Mouse (Mus musculus) fat pad, adult 2 months (tissue): ENCODE results near the gene Gm7879.

Experiments used
- DNase-seq: peaks from one replicate; pipeline ENCODE4 v3.0.0-alpha.2; 2011; ENCODE audit warnings: low read depth, low spot score; ENCODE audit errors: extremely low read depth

The Gm7879 gene

DNA sequence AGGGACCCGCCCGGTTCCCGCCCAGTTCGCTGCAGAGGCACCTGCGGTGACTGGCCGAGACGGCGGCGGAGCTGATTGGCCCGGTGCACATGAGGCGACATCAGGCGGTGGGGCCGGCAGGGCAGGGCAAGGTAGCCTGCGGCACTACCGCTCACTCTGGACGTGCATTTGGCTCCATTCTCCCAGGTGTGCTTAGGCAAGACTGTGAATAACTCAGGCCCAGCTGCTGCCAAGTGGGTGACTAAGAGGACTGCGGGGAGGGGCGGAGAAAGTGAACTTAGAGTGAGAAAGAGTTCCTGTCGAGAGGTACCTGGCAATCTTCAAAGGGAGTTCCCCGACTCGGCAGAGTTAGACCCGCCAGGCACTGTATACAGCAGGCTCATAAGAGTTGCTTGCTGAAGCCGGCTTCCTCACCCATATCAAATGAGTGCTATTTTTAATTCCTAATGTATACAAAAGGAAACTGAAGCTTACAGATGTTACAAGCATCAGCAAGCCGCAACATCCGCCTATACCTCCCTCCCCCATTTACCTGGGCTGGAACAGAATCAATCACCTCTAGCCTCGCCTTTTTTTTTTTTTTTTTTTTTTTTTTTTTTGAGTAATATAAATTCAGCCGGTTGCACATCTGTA is 35.3 kb downstream of the Gm7879 start:
- DNase-seq: peak; percentile 98

DNA sequence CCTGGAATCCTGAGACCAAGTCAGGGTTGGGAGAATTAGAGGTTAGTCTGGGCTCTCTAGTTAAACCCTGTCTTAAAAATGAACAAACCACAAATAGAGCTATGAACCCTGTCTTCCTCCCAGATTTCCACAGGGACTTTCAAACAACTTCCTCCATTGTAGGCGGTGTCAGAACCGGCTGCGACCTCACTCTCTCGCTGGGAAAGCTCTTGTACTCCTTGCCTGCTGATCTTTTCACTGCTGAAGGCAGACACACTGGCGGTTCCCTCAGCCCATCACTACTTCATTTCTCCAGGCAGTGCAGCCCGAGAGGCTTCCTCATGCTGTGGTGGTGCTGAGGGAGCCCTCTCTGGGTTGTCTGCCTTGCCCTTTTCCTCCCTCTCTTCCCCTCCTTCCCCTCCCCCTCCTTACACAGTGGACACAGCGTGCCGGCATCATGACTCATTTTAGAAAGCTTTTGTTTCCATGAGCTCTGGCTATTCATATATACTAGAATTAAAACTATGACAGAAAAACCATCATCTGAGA is 35.9 kb downstream of the Gm7879 start:
- DNase-seq: peak; percentile 78

DNA sequence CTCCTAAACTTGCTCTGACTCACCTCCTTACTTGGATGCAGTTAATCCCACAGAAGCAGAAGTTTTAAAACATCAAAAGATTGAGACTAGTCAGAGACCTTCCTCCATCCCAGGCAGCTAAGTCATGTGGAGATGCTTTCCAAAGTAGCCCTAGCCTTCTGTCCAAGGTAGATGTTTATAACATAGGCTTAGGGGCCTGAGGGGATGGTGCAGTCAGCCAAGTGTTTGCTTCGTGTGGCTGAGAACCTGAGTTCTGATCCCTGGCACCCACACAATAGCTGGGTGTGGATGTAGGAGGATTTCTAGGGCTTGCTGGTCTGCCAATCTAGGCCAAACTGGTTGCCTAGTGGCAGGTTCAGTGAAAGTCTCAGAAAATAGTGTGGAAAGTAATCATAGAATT is 40.3 kb downstream of the Gm7879 start:
- DNase-seq: peak; percentile 89

DNA sequence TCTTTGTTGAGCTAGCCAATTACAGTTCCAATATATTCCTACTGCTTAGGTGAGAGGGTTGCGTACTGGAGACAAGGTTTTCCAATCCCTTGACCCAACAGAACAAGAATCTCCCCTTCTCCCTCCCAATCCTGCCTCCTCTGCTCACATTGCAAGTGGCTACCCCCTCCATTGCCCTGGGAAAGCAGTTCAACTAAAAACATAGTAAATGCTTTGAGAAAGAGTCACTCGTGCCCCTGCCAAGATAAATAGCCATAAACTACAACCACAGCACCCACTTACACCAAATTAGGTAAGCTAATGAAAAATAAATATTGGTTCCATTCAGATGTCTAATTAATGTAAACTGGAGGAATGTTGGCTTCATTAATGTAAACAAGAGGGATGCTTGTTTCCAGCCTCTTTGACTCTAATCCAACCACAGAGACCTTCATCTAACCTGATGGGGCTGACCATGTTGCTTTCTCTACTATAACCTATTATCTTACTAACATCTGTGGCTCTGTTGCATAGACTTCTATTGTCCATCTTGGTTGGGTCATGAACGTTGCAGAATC is 47.0 kb downstream of the Gm7879 start:
- no peak for DNase-seq

DNA sequence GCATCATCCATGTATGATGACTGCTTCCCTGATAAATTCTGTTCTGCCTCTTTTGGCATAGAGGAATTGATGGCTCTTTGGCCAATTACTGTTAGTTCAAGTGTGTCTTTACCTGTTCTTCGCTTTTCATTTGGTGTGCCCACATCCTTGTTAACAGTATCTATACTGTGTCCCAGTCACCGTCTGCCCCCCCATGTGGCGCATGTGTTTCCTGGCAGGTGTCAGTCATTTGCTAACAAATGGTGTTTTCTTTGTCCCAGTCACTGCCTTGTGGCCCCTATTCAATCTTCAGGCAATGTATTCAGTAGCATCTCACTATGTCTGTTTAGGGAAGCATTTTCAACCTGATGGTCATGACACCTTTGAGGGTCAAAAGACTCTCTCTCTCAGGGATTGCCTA is 48.1 kb downstream of the Gm7879 start:
- DNase-seq: no peak
